Mouse (Mus musculus) spleen, adult 18-20 months (tissue): Measurements from ENCODE around the gene 4930503B20Rik.

Source experiments
- DNase-seq, 2 experiments: peaks; one replicate each; pipeline ENCODE4 v3.0.0; 2022; ENCODE audit warnings: mixed read lengths in 2 of 2

The 4930503B20Rik gene

DNA sequence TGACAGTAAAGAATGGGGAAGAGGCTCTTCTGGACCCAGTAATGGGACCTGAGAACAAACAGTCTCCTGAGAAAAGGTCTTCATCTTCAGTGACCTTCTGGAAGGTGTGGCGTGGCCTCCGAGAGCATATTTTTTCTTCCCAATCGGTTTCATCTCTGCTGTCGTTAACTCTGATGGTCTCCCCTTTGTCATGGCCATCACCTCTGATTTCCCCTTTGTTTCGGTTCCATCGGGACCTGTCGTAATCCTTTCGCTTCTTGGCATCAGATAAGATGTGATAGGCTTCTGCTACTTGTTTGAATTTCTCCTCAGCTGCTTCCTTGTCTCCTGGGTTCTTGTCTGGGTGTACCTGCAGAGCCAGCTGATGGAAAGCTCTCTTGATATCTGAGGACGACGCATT is 401 bp downstream of the 4930503B20Rik start:
- DNase-seq = no peak

DNA sequence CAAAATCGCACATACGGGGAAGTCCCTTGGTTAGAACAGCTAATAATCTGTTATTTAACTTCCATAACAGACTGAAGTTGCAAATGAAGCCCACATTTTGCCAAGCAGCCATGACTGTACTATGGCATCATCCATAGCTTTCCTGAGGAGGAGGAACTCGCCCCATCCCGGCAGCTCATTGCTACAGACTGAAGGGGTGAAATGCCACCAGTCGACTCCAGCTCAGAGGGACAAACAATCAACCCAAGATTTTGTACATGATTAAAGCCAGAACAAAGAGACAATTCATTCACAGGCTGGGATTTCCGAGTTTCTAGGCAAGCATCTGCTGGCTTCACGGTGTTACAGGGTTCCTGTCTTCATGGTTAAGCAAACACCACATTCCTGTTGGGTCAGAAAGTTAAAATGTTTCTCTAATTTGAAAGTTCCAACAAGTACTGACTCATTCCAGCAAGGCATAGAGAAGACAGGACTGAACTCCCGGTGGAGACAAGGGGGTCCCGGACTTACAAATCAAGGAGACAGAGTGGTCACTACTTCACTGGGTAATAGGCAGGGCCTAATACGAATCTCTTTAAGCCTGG is 1.7 kb downstream of the 4930503B20Rik start:
- DNase-seq = no peak

DNA sequence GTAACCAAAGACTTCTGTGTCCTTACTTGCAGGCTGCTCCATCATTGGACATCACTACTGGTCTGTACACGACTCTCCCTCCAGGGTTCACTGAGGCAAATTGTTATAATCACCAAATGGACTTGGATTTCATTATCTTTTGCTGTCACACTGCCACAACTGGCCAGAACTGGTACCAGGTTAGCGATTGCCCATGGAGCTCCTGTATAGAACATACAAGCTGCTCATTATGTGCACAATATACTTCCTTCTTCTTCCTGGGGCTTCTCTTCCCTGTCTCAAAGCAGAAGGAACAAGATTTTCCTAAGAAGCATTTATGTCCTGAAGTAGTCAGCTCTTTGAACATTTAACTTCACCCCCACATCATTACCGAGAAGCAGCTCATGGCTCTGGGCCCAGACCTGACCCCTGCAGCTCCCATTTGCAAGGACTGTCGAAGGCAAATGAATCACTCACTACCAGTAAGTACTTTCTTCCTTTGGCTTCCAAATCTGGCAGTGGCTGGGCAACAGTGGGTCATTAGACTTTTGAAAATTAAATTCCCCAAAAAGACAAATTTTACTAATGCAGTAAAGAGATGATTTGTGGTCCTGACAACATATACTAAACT is 9.2 kb downstream of the 4930503B20Rik start:
- no peak for DNase-seq

DNA sequence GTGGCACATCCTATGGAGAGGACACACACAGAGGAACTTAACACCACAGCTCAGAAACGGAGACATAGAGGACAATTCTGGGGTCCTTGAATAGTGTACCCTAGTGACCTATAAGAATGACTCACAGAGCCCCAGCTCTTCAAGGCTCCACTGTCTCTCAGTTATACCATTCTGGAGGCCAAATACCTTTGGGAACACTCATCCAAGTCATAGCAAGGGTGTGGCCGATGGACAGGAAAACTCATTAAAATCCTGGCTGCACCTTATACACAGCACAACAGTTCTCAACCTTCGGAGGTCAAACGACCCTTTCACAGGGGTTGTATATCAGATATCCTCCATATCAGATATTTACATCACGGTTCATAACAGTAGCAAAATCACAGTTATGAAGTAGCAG is 18.6 kb downstream of the 4930503B20Rik start:
- DNase-seq = no peak

DNA sequence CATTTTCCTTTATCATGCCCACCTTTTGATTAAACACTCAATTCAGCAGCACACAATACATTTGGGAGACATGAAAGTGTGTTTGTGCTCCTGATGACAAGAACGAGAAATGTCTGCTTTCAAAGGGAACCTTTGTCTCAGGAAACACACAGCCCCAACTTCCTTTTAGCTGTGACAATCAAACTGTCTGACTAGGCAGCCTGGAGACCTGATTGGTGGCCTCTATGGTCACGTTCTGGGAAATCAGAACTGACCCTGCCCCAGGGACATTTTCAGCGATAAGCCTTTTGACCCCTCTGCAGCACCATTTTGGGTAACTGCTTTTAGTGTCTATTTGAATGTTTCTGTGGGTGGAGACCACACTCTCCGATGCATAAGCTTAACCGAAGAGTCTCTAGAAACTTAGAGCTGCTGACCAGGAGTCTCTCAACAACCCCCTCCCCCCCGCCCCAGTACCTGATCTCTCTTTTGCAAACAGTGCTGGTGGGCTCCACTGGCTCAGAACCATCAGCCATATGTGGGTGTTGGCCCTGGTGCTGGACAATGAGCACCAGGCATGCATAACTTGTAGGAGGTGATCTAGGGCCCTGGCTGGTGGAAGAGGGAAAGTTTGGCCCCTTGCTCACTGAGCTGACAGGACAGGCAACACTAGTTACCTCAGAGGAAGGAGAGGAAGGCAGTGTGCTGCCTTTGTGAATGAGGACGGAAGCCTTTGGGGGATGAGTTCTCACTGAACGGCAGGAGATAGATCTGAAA is 22.7 kb downstream of the 4930503B20Rik start:
- DNase-seq = no peak

DNA sequence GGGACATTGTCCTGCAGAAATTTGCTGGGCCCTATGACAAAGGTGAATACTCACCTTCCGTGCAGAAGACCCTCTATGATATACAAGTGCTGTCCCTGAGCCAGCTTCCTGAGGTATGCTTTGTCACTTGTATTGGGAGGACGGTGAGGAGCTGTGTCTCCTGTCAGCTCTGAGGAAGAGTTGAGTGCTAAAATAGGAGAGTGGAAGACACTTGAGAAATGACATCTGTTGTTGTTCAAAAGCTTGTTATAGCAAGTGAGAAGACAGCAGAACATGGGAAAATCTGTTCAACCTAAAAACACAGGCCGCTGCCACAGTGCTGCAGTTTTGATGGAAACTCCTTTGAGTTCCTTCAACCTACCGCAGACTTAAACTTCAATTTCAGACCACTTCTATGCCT is 25.4 kb downstream of the 4930503B20Rik start:
- DNase-seq = no peak

DNA sequence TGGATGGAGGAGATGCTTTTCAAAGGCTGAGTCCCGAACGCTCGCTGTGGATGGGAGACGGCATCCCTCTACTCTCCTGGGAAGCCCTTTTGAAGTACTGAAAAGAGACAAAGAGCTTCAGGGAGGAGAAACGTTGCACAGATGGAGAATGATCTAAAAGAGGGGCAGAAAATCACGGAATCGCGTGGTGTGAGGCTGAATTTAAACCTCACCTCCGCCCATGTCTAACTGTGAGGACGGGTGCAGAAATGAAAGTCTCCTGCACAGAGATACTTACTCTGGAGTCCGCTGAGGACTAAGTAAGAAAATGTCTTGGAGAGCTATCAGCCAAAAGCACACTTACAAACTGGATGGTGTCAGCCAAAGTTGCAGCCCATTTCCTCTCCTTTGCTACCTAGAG is 29.2 kb downstream of the 4930503B20Rik start:
- DNase-seq = no peak

DNA sequence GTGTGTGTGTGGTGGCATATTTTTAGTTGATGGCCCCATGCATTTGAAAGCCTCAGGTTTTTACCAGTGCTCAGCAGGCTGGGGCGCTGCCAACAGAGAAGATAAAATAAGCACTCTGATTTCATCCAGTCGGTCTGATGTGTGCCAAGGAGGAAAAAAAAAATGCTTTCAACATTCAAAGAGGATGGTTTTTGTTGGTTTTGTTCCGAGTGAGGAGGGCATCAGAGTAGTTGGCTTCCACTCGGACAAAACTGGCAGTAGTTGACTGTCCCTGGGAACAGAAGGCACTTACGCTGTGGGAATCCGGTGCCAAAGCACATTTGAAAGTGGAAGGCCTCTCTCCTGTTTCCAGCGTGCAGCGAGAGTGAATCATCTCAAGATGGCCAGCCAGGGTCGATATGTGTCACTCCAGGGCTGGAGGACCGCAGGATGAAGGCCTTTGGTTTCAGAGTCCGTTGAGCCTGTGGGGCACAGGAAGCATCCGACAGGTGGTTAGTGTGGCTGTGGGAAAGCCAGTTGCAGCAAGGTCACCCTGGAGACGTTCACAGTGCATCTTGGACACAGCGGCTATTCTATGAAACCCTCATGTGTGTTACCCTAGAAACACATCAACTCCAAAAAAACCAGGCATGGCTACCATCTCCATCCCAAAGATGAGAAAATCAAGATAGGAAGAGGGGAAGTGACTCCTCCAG is 30.4 kb downstream of the 4930503B20Rik start:
- no peak for DNase-seq

DNA sequence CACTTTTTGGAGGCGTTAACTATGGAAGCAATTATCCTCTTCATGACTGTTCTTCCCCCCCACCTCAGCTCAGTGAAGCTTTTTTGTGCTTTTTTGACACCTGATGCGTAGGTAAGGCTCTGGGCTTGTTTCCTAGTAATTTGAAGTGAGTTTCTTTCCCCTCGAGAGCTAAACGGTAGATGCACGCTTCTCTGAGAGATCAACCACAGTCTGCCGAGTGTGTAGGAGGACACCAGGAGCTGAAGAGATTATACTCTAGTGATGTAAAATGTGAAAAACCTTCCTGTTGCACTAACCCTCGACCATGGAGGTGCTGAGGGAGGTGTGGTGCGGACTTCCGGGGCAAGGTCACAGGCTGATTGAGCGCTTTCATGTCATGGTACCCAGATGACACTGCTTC is 31.0 kb downstream of the 4930503B20Rik start:
- no peak for DNase-seq

DNA sequence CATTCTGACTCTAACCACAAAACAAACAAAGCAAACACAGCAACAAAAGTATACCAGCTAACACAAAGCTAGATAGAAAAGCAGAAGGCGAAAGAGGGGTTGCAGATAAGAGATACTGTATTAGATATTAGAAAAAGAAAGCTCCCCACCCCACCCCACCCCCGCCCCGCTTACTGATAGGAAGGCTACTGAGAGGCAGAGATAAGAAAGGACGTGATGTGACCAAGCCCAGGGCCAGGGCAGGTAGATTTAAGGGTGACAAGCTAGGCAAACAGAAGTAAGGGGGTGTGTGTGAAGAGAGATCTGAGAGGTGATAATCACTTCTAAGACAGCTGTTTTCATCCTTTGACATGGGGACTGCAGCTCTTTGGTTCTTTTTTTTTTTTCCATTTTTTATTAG is 32.8 kb downstream of the 4930503B20Rik start:
- no peak for DNase-seq

DNA sequence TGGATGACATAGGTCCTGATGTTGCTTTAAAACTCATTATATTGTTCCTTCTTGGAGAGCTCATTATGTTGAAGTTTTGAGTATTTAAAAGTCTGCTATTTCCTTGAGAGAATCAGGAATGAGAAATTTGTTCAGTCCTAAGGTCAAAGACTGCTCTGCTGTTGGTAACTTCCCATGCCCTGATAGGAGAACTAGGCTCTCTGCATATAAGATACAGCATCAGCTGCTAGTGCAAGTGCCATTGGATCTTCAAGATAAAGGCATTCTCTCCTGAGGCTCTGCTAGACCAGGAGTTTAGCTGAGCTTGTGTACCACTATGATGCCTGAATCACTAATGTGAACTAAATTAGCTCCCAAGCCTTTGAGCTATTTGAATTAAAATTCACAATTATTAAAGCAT is 33.2 kb downstream of the 4930503B20Rik start:
- DNase-seq = no peak

DNA sequence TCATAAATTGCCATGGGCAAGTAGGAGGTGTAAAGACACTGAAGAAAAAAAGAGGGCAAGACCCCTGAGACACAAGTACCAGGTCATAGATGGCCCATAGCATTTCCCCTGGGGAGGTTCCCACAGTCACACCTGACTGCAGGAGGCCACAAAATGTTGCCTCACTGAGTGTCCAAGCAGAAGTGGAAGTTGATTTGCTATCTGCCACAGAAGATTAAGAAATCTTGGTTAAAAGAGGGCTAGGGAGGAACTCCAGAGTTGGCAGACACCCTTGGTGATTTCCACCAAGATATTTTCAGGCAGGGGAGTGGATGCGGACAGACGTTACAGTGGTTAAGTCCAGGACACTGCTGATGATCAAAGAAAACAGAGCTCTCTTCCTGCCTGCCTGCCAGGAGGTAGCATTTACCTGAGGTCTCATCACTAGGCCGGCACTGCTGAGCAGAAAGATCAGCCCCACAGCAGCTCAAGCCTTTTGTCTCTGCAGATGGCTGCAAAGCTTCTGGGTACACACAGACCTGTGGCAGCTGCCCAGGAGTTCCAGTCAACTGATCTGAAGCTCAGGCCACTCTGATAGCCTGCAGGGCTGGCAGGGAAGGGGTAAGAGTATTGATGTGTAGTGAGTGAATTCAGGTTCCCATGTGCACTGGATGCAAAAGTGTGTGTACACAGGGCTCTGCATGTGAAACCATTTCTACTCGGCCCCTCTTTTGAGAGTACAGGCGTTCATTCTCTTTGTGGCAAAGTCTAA is 34.4 kb downstream of the 4930503B20Rik start:
- no peak for DNase-seq

DNA sequence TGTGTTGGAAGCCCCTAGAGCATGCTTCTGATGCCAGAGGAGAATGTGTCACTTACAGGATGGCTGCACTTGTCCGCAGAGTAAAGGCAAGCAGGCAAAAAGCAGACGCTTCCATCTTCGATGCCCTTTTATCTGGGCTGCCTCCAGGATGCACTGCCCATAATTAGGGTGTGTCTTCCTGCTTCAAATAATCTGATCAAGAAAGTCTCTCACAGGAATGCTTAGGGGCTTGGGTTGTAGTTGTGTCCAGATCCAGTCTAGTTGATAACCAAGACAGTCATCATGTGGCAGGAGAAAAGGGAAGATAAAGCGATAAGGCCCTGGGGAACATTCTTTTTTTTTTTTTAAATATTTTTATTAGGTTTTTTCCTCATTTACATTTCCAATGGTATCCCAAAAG is 35.6 kb downstream of the 4930503B20Rik start, which contains the start of gene Dnase2b:
Dnase2b (minus strand) TSS at position 101 of the 400 bp plus-strand sequence.
- DNase-seq = no peak

DNA sequence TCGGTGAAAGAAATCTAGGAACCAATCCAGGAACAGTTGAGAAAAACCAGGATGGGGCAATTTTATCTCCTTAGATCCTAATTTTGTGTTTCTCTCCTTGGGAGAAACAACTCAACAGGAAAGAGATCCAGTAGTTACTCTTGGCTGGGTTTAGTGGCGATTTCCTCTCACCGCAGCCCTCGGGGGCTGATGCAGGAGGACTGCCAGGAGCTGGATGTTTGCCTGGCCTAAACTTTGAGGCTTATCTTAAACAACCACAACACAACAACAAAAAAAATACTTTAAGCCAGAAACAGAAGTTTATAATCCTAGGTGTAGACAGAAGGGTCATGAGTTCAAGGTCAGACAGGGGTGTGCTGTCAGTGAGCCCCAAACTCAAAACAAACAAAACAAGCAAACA is 39.3 kb downstream of the 4930503B20Rik start:
- no peak for DNase-seq

DNA sequence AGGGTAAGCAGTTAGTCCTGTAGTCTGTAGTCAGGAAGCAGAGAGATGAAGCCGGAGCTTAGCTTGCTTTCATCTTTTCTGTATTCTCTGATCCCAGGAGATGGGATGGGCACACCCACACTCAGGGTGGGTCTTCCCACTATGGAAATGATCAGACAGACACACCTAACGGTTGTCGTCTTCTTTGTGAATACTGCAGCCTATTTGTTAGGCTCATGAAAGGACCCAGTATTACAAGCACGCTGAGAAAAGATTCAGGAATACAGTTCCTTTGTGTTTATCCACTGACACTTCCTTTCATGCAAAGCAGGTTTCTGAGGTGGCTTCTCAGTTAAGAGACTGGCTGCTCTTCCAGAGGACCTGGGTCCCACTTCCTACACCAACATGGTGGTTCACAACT is 39.9 kb downstream of the 4930503B20Rik start:
- DNase-seq = no peak

DNA sequence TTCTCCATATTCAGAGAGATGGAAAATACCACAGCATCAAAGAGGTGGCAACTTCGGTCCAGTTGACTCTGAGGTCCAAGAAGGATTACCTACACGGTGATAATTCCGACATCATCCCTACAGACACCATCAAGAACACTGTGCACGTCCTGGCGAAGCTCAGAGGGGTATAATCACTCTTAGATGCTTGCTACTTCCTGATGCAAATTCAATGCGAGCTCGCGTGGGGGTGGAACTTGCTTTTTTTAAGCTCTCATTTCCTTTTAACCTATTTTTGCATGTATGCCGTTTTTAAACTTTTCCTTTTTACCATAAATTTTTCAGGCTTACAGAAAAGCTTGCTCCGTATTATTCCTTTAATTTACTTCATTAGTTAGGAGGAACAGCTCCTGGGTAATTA is 40.8 kb downstream of the 4930503B20Rik start:
- DNase-seq = no peak

DNA sequence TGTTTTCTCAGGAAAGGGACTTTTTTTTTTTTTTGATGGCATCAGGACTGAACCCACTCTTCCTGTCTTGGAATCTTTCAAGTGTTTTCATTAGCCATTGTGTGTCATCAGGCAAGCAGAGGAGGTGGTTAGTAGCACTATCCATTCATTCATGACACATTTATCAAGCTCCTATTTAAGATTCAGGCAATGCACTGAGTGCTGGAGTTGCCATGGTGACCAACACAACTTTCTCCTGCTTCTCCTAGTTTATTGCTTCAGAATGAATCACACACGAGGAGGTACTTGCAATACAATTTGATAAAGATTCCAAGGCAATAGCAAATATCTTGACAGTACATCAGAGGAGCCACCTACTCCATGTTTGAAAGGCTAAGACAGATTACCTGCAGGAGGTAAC is 43.7 kb downstream of the 4930503B20Rik start:
- DNase-seq = no peak

DNA sequence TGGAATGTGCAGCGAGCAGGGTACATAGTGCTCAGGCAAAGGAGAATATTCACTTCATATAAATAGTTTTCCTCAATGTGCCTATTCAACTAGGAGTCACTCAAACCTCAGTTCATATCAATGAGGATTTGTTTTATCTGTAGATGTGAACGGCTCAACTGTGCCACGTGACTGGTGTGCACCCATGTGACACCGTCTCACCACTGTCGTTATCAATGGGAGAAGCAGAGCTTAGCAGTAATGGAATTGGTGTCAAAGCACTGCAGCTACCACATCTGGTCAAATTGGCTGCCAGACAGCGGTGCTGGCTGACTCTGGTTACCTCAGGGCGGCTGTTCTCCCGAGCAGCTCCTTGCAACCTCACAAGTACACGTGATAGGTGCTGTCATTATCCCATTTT is 46.5 kb downstream of the 4930503B20Rik start:
- no peak for DNase-seq

DNA sequence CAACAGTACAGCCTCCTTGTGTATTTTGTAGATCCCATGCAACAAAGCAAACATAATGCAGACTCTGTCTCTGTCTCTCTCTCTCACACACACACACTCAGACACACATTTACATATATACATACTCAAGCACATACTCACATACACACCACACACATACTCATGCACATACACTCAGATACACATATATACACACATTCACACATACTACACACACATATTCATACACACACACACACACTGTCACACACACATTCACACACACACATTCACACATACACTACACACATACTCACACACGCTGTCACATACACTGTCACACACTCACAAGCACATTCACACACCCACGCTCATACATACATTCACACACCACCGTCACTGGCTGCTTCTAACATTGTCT is 48.6 kb downstream of the 4930503B20Rik start:
- no peak for DNase-seq

DNA sequence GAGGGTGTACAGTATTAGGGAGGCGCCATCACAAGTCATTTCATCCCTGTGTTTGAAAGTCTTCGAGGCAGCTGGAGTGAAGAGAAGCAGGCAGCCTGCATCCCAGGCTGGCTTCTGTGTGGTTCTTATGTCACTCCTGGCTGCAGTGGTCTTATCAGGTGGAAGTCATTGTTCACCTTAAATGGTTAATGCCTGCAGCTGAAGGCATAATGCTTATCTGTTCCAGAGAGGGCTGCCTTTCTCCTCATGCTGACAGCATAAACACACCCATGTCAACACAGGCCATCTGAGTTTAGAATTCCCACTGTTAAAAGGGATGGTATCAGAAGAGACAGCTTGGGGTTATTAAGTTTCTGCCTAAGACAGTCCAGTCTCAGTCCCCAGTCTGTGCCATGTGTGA is 49.9 kb downstream of the 4930503B20Rik start:
- DNase-seq = no peak

DNA sequence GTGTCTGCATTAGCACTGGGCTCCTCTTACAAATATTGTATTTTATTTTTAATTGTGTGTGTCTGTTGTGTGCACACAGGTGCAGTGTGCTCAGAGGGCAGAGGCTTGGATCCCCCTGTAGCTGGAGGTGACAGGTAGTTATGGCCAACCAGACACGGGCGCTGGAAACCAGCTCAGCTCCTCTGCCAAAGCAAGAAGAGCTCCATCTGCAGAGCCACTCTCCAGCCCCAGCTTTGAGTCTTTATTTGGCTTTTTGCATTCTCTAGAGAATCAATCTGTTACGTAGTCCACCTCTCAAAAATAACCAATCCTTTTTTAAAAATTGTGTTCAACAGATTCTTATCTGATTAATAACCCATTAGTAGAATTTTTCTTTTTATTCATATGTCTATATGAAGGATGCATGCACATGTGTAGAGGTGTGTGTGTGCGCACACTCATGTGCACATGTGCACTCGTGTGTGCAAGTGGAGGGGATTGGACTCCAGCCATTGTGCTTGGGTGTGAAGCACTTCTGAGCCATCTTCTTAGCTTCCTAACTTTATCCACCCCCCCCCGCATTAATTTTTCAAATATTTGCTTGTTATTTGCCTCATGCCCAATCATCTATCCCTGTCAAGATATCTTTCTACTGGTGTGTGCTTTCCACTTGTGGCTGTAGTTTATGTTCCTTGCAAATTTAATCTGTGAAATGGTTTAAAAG is 51.8 kb downstream of the 4930503B20Rik start:
- no peak for DNase-seq

DNA sequence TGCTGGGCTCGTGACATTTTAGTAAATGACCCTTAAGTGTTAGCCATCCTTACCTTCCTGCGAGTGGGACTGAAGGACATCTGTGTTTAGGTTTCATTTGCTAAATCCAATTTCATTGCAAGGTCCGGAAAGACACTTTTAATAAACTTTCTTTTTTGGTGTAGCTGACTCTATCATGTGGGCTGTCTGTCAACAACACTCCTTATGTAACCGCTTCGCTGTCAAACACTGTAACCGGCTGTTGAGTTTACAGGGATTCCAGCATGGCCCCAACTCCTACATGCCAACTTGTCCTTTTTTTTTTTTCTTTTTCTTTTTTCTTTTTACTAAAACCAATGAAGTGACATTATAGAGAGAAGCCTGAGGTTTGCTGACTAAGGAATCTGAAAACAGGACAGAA is 52.7 kb downstream of the 4930503B20Rik start:
- no peak for DNase-seq
